Mouse (Mus musculus) cerebellum, adult (tissue): ENCODE measurements around the gene Iqcn.
A peak's percentile ranks its signal among the peaks of the same experiment; 100 is the strongest.

ENCODE experiments used
- ATAC-seq: cut with Nextera tagmentation; 2 replicates; pipeline ENCODE4 v1.9.2; 2017; ENCODE audit warnings: mild to moderate bottlenecking, moderate library complexity, mixed read lengths; ENCODE audit not compliant: insufficient number of reproducible peaks, low FRiP score, low TSS enrichment

Iqcn gene

DNA sequence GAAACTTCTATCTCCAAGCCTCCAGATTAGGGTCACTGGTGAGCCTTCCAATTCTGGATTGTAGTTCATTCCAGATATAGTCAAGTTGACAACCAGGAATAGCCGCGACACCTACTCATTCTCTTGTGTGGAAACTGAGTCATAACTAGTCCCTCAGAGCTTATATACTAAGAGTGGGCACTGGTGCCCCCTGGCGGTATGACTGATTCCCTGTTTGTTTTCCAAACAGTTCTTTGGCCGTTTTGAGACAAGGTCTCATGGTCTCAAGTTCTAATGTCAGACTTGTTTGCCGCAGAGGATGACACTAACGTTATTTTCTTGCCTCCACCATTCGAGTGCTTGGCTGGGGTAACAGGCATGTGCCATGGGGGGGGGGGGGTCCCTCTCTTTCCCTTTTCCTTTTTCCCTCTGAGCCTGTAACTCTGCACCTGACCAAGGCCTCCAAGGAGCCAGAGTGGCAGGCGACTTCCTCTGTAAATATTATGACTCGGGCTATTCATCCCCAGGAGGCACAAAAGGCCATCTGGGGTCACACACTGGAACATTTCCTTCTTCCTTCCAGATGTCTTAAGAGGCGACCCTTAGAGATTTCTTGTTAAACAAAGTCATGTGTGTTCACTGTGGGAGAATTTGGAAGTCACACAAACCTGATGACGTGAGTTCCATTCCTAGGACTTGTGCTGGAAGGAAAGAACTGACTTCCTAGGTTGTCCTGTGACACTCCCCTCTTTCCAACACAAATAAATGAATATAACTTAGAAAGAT is 48.9 kb downstream of the Iqcn start:
- no peak for ATAC-seq

DNA sequence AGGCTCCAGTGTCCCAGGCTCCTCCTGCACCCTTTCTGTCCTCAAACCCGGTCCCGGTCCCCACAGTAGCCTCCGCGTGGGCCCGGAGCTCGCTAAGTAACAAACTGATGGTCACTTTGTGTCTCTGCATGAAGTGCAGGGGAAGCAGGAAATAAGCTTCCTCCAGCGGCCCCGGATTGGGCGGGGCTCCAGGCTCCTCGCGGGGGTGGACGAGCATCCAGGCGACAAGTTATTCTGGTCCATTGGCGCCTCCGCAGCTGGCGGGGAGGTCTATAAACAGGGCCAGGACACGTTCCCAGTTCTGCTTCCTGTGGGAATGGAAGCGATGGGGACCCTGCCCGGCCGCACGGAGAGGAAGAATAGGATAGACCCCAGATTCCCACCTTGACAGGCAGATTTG is 49.9 kb downstream of the Iqcn start:
- ATAC-seq, result no peak

DNA sequence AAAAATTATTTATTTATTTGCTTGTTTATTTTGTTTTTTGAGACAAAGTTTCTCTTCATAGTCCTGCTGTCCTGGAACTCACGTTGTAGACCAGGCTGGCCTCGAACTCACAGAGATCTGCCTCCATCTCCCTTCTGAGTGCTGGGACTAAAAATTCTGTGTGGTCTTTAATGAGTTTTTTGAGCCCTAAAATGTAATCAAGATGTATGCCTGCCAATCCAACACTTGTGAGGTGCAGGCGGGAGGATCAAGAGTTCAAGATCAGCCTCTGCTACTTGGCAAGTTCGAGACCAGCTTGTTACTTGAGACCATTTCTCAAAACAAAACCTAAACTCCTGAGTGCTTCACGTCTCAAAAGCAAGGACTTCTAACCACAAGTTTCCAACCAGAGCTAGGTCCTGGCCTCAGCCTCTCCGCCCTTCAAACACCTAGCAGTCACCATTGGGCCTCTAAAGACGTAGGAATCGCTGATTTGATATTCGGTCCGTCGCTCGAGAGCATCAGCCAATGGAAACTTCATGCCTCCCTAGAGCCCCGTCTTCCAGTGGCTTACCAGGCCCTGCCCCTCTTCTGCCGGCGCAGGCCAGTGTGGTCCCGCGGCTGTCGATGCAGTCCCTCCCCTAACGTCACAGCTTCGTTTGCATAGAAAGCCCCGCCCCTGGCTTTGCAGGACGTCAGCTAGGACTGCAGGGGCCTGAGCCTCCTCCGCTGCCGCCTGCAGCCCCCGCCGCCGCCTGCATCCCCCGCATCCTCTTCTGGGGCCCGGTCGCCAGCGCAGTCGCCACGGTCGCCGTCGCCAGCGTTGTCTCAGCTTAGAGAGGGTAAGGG is 51.0 kb downstream of the Iqcn start, which contains the start of gene Rab3a:
TSS of gene Rab3a (plus strand) at position 637 of the 828 bp plus-strand sequence.
- peak; percentile 94 for ATAC-seq

DNA sequence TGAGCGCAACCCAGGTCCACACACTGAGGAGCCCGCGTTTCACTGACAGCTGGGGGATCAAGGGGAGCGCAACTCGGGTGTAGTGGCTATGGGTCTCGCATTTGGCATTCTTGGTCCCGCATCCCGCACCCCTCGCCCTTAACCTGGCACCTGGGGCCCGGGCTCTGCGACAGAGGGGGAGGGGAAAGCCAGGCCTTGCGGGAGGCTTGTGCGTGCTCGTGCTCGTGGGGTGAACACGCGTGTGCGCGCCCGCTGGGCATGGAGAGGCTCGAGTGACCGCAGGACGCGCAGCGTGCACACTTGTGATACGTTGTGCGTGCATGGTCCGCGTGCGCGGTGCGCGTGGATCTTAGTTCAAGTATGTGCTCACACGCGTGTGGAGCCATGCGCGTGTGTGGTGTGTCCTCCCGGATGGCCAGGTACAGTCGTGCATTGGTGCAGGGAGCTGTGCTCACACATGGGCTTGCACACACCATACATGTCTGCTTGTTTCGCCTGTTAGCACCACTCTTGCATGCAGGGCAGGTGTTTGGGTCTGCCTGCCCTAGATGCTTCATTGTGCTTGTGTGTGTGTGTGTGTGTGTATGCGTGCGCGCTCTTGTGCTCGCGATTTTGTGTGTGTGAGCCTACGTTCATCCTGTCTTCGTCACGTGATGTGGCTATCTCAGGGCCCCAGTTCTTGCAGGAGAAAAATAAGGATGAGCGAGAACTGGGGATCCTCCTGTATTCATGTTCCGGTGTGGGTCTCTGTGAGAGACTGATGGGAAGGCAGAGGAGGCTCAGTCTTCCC is 51.8 kb downstream of the Iqcn start:
- ATAC-seq, result peak; percentile 32

GRCm38 (mm10) chr8:70755661-70756475 is 52.6 kb downstream of the Iqcn start:
- ATAC-seq, result no peak

DNA sequence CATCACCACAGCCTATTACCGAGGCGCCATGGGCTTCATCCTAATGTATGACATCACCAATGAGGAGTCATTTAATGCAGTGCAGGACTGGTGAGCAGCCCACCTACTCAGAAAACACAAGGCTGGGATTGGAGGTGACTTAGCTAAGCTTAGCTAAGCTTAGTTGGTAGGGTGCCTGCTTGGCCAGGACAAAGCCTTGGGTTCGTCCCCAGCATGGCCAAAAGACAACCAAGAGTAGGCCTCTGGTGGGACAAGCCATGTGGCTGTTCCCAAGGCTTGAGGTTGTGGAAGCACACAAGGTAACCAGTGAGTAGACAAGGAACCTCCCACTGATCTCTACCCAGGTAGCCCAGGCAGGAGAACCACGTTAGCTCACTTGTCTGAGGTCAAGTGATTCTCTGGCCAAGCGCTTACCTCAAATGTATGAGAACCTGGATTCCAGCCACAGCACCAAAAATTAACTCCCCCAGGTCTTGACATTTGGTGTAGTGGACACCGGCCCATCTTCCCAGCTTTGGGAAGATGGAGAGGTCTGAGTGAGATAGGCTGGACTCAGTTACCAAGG is 53.3 kb downstream of the Iqcn start:
- no peak for ATAC-seq

- no peak for ATAC-seq
These were observed 54.5 kb downstream of the Iqcn start for GRCm38 (mm10) chr8:70757523-70758307.

GRCm38 (mm10) chr8:70758308-70758615 is 55.0 kb downstream of the Iqcn start:
- no peak for ATAC-seq

DNA sequence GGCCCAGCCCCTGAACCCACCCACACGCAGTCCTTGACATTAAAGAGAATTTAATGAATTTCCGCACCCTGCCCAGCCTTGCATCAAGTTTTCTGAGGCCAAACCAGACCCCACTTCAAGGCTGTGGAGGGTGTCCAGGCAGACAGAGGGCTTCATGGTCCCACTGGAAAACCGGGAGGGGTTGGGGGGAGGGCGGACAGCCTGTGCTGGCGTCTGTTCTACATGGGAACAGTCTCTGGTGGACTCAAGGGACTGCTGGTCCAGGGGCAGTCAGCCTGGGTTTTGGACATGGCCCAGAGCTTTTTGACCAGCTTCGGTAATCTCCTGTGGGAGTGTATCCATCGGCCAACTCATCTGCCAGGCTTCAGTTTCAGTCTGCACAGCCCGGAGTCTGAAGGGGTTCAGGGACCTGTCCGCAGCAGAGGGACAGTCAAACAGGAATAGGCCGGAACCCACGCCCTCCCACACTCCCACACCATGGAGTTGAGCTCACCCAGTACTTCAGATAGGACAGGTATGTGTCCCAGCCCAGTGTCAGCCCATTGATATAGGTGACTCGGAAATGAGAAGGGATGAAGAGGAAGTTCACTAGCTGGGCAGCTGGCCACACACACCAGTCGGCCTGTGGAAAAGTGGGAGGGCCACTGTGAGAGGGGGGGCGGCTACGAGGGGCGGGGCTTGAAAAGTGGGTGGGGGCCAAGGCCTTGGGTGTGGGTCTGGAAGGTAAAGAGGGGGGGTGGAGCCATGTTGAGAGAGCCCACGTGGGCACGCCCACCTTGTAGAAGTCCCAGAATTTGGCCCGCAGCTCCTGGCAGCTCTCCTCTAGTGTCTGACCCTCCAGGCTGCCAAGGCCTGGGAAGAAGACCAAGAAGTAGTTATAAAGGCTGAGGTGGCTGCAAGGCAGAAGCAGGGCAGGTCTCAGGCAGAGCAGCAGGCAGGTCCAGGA is 55.6 kb downstream of the Iqcn start:
- no peak for ATAC-seq

DNA sequence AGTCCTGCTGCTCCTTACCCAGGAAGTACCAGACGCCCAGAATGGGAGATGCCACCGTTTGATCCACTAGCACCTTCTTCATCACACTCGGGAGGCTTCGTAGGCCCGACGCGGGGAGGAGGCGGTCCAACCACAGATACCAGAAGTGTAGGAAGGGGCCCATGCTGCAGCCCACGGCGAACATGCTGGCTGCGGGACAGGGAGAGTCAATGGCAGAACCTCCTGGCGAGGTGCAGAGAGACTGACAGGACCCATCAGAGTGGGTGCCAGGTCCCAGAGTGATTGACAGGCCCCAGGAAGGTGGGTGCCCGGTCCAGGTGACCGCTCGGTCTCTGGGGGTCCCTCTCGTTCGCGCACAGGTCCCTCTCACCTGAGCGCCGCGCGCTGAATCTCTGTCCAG is 57.1 kb downstream of the Iqcn start:
- no peak; the same call in 1 of the 2 replicates for ATAC-seq

DNA sequence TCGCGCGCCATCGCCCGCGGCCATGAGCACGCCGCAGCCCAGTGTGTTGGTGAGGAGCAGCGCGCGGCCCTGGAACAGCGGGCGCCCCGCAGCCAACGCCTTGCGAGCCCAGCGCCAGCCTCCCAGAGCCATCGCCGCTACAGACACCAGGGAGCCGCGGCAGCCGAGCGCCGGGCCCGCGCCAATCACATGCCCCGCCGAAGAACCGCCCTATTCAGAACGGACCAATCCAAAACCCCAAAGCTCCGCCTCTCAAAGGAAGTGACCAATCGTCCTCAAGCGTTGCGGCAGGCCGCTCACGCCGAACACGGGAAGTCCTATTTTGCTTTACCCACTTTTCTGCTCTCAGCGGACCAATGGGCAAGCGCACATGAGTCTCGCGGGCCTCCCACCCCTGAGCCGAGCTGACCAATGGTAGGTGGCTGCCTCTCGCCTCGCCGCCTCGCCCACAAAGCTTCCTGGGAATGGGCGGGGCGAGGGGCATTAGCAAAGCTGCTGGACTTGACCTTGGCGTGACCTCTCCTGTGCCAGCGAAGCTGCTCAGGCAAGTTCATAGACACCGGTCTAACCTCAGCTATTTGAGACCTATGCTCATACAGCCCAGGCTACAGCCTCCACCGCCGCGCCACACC is 57.6 kb downstream of the Iqcn start, which contains the start of gene Mpv17l2:
TSS of gene Mpv17l2 (minus strand) at position 172 of the 632 bp plus-strand sequence.
- peak; percentile 91 for ATAC-seq

DNA sequence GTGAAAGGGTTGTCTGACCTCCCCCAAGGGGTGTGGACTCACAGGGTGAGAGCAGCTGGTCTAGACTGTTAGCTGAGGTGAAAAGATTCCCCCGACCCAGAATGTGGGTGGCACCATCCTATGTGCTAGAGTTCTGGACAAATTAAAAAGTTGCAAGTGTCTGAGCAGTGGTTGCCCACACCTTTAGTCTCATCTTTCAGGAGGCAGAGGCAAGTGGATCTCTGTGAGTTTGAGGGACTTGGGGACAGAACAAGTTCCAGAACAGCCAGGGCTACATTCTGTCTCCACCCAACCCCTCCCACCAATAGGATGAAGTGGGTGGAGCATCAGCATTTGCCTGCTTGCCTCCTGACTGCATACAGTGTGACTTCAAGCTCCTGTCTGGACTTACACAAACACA is 58.9 kb downstream of the Iqcn start:
- ATAC-seq, result no peak

DNA sequence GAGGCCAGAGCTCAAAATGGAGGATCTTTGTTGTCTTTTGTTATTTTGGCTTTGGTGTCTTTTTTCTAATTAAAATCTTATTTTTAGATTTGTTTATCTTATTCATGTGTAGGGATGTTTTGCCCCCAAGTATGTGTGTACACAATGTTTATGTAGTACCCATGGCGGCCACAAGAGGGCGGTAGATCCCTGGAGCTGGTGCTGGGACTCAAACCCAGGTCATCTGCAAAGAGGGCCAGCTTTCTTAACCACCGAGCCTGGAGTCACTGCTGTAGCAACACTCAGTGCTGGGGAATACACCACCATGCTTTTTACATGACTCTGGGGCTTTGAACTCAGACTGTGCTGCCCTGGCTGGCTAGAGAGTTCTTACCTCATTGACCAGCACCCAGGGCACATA is 60.1 kb downstream of the Iqcn start:
- no peak for ATAC-seq

- ATAC-seq, result no peak
These were observed 60.8 kb downstream of the Iqcn start for GRCm38 (mm10) chr8:70764026-70764425.

DNA sequence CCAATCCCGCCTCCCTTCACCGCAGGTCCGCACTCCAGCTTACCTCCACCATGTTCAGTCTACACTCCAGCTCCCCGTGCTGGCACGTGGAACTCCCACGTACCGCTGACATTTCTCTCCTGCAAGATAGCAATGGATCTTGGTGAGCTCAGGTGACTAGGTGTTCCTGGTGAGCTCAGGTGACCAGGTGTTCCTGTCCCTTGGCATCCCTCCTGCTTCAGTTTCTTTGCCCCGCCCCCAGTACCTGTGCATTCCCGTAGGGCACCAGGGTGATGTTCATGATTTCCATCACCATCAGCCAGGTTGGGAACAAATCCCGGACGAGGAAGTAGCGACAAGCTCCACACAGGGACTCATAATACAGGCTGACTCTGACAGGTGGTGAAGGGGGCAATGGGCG is 61.4 kb downstream of the Iqcn start:
- ATAC-seq, result no peak

- no peak for ATAC-seq
These were observed 62.1 kb downstream of the Iqcn start for GRCm38 (mm10) chr8:70765329-70765728.

GRCm38 (mm10) chr8:70765838-70766570 is 62.7 kb downstream of the Iqcn start:
- no peak for ATAC-seq
